Mouse (Mus musculus): ENCODE data around the gene Il17d.

- TF ChIP-seq CTCF (IDR thresholded peaks at IDR 0.05; ENCODE audit: borderline replicate concordance, insufficient read depth, low read depth, low read length) (no peak), POLR2A (IDR thresholded peaks at IDR 0.05; ENCODE audit: borderline replicate concordance, insufficient read depth, low read length) (no peak)
Observed at GRCm38 (mm10) chr14:57529786-57530515, 5.4 kb downstream of the Il17d start.
